Mouse (Mus musculus) right cerebral cortex, postnatal 36 days (tissue): ENCODE results near the gene Aff4.
A peak's percentile ranks its signal among the peaks of the same experiment; 100 is the strongest.

Source experiments
- DNase-seq, 2 experiments: peaks; one replicate each; pipeline ENCODE4 v3.0.0; 2022; ENCODE audit warnings: low spot score in 2 of 2, mixed read lengths in 1 of 2

Aff4 gene

GRCm38 (mm10) chr11:53460192-53460591 is 109.6 kb downstream of the Aff4 start:
- DNase-seq: no peak

DNA sequence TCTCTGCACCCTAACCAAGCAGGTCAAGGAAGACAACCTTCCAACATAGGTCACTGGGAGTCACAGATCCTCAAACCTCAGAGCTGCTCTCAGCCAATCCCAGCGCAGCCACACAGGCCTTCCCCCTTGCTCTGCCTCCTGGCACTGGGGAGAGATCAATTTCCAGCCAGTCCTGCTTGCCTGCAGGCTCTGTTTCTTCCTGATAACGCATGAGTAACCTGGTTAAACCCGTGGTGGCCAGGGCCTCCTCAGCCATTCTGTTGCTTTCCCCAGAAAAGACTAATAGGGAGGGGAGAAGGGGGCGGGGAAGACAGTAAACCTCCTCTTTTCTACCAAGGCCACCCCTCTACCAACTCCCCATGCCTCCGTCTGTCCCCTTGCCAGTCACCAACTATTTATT is 111.1 kb downstream of the Aff4 start:
- DNase-seq: no peak

DNA sequence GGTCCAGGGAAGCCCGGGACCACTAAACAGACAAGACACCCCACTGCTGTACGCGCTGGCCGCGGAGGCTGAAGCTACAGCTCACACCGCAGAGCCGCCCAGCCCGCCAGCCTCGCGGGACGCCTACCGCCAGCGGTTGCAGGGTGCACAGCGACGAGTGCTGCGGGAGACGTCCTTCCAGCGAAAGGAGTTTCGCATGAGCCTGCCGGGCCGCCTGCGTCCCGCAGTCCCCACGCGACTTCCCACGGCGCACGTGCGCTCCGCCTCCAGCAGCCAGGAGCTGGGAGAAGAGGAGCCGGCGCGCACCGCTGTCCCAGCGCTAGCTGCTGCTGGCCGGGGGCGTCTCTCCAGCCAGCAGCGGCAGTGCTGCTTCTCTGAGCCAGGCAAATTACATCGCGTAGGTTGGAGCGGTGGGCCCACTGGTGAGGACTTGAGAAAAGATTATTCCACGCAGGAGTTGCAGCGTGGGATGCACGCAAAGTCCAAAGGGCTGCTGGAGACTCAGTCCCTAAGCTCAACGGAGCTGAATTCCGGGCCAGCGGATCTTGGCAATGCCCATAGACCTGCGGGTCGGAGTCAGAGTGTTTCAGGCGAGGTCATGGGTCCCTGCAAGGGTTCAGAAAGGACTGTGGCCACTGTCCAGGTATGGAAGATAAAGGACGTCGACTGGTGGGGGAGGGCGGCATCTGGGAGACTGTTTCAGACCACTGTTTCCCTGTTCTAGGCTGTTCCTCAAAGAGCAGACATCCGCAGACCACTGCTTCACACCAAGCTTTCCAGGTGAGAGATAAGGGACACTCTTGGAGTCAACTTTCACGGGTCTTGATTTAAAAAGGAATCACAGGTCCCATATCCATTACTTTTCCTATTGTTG is 113.2 kb downstream of the Aff4 start:
- peak; percentile 69 to 77 for DNase-seq

GRCm38 (mm10) chr11:53466231-53466971 is 115.8 kb downstream of the Aff4 start:
- peak; percentile 75 to 78 for DNase-seq

- DNase-seq: peak; percentile 41 to 57
Observed at GRCm38 (mm10) chr11:53469294-53469967, 118.8 kb downstream of the Aff4 start.

- DNase-seq: peak; percentile 90 to 91
Observed at GRCm38 (mm10) chr11:53469968-53470695, 119.5 kb downstream of the Aff4 start, which contains the start of gene Gm9837. Gene Gm9837 (minus strand): TSS chr11:53470479.
